Mouse (Mus musculus) spleen, adult 18-20 months (tissue): ENCODE measurements around the gene Smpdl3a.
A peak's percentile ranks its signal among the peaks of the same experiment; 100 is the strongest.

Experiments used
- DNase-seq, 2 experiments: peaks; one replicate each; pipeline ENCODE4 v3.0.0; 2022; ENCODE audit warnings: mixed read lengths in 2 of 2

Gene Smpdl3a

DNA sequence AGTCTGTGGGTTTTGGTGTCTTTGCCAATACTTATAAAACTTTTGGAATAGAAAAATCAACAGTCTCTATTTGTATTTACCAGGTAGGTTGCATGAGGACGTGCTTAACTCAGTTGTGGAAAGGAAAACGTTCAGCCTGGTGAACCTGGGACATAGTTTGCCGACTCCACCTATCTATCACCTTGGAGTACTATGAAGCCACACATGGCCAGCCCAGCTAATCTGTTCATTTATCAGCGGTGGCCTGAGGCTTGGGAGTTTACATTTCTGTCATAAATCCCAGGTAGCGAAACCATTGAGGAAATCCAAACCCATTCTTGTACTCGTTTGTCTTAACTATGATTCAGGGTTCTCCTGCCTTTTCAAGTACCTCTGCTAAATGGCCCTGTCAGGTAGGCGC lies at the start of gene Smpdl3a:
TSS of gene Smpdl3a (plus strand) at position 318 of the 400 bp plus-strand sequence.
- no peak for DNase-seq

GRCm38 (mm10) chr10:57745452-57745851 lies 48.7 kb upstream of the Smpdl3a start:
- DNase-seq = no peak

- no peak for DNase-seq
Measured at GRCm38 (mm10) chr10:57747127-57747526, 47.0 kb upstream of the Smpdl3a start.

- DNase-seq = no peak
Measured at GRCm38 (mm10) chr10:57753343-57753742, 40.8 kb upstream of the Smpdl3a start.

- DNase-seq = no peak
Measured at GRCm38 (mm10) chr10:57755201-57755736, 38.9 kb upstream of the Smpdl3a start.

GRCm38 (mm10) chr10:57758999-57759398 lies 35.1 kb upstream of the Smpdl3a start:
- DNase-seq = no peak

- no peak for DNase-seq
Measured at GRCm38 (mm10) chr10:57760694-57761093, 33.4 kb upstream of the Smpdl3a start.

DNA sequence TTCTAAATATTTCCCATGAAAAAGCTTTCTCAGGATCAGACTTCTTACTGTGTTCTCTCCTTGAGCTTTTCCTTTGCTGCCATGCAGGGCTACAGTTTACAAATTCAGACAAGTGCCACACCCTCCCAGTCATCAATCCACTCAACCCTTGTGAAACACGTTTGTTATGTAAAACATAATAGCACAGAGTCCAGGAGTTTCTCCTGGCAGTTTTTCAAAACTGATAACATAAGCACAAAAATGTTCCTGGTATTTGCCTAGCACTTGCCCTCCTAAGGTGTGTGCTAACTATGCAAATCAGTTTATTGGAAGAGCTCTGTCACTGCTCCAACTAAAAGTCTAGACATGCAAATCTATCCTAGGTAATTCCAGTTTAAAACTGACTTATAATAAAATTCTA lies 31.1 kb upstream of the Smpdl3a start:
- DNase-seq = no peak

- DNase-seq = no peak
Measured at GRCm38 (mm10) chr10:57783289-57784130, 10.6 kb upstream of the Smpdl3a start.

- peak; percentile 13 to 22 for DNase-seq
Measured at GRCm38 (mm10) chr10:57784131-57784875, 9.8 kb upstream of the Smpdl3a start.

- DNase-seq = no peak
Measured at GRCm38 (mm10) chr10:57784876-57785150, 9.3 kb upstream of the Smpdl3a start, which contains the start of gene Fabp7. Gene Fabp7 (plus strand): TSS chr10:57784881.

- DNase-seq = no peak
Measured at GRCm38 (mm10) chr10:57785552-57785951, 8.6 kb upstream of the Smpdl3a start.

- DNase-seq = no peak
Measured at GRCm38 (mm10) chr10:57792957-57793356, 1.2 kb upstream of the Smpdl3a start.

GRCm38 (mm10) chr10:57794491-57795461 lies 641 bp downstream of the Smpdl3a start:
- peak; percentile 31 to 52 for DNase-seq

- DNase-seq = peak in 1 of 2 experiments; percentile 31
Measured at GRCm38 (mm10) chr10:57795542-57795941, 1.4 kb downstream of the Smpdl3a start.

- DNase-seq = peak in 1 of 2 experiments; percentile 48
Measured at GRCm38 (mm10) chr10:57796057-57796456, 1.9 kb downstream of the Smpdl3a start.

DNA sequence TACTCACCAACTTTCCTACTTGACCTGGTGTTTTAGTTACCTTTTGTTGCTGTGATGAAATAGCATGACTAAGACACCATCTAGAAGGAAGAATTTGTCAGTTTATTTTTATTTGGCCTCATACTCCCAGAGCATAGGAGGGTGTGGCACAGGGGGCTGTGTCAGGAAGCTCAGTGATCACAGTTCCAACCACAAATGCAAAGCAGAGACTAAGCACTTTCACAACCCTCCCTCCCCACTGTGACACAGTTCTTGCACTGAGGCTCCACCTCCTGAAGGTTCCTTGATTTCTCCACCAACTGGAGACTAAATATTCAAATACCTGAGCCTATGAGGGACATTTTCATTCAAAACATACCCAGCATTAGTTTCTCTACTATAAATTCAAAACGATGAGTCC lies 5.4 kb downstream of the Smpdl3a start:
- no peak for DNase-seq

- DNase-seq = no peak
Measured at GRCm38 (mm10) chr10:57807754-57808153, 13.6 kb downstream of the Smpdl3a start.

DNA sequence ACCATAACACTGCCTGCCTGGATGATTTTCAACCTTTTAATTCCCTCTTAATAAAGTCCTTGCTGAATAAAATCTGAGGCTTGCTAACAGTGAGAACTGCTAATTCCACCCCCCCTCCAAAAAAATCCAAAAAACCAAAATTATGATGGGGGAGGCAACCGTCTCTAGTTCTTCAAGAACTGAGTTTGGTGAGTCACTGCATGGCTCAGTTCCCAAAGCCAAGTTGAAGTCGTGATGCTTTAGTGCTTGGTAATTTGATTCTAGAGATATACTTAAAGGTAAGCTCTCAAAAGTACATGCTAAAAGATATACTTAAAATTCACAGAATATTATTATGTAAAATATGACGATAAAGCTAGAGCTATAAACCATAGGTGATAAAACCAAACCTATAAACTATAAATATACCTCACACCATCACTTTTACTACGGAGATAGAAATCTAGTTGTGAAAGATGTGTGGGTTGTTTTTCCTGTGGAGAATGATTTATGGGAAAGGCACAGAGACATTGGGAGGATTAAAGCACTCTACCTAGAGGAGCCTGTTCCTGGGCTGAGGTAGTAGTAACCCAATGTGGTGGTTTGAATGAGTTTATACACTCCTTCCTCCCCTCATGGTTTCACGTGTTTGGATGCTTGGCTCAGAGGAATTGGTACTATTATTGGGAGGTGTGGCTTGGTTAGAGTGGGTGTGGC lies 18.2 kb downstream of the Smpdl3a start:
- DNase-seq = no peak

GRCm38 (mm10) chr10:57814295-57814694 lies 20.2 kb downstream of the Smpdl3a start:
- DNase-seq = no peak

GRCm38 (mm10) chr10:57815869-57816268 lies 21.7 kb downstream of the Smpdl3a start:
- no peak for DNase-seq

DNA sequence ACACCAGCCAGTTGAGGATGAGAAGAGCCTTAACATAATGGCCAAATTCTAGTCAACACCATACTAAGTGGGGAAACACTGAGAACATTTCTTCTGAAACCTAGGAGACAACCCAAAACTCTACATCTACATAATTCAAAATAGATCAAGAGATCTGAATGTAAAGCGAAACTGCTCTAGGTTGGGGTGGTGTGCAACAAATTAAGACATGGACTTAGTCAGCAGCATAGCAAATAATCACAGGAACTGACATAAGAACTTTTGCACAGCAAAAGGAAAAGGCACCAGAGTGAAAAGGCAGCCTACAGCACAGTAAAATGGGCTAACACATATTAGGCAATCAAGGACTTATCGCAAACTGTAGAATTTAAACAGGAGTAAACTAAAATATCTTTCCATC lies 25.1 kb downstream of the Smpdl3a start:
- DNase-seq = no peak
